Mouse (Mus musculus) ovary, postnatal 36 days (tissue): ENCODE measurements at regions not wholly inside any gene's neighbourhood (a gene's known extent, or its start where the extent isn't known, plus 50 kb on each side); places are given as distances from the start of the nearest gene placed in this dataset.
"Not testable (repeated sequence)": the region's sequence is repeated elsewhere in the genome, so short reads cannot be mapped to it uniquely, and the experiment has no call there.

Experiments
- DNase-seq: peaks from one replicate; pipeline ENCODE4 v3.0.0; 2022; ENCODE audit warnings: low spot score, mixed read lengths

- no peak for DNase-seq
Observed at GRCm38 (mm10) chr4:23567827-23568226, 928.4 kb upstream of the Mms22l start.

DNA sequence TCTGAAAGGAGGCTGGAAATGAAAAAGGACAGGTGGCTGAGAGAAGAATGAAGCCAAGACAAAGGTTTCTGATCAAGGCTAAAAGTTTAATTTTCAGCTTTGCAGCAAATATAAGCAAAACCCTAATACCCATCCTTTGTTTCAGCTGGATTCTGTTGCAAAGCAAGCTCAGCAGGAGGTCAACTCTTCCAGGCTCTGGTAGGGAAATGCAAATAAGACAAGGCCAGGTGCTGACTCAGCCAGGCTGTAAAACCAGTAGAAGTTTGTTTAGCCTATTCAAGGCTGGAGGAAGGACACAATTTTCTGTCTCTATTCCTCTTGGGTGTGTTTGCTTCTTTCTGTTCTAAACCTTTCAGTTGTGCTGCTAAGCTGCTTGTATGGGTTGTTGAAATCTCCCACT is 923.2 kb upstream of the Mms22l start:
- no peak for DNase-seq

- no peak for DNase-seq
Observed at GRCm38 (mm10) chr4:23587412-23587811, 908.8 kb upstream of the Mms22l start.

DNA sequence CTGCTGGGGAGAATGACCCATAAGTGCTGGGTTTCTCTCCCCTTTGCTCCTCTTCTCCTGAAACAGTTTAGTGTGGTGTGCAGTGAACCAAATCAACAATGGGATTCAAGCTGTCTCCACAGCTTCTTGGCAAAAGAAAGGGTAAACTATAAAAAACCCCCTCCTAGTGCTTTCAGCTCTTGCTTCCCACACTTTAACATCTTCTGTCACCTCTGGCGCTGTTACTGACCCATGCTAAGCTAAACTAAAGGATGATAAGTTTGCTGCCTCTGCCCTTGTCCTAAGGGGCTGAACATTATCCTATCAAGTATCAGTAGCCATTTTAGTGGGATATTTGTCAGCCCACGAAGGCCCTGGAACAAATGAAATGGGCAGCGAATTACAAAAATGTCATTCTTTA is 905.4 kb upstream of the Mms22l start:
- DNase-seq = no peak

- no peak for DNase-seq
Observed at GRCm38 (mm10) chr4:23591593-23591992, 904.7 kb upstream of the Mms22l start.

DNA sequence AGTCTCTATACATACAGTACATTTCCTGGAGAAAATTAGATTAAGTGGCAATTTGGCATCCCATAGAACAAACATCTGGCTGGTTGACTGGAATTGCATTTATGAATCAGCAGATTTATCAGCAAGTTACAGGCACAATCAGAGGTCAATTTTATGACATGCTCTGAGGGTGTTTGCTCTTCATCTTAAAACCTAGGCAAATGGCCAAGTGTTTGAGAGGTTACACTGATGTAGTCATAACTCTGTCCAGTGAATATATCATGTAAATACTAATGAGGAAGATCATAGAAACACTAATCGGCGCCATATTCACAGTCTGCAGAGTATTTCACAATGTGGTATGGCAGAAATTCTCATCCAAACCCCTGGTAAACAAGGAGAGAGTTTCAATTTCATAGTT is 896.2 kb upstream of the Mms22l start:
- DNase-seq = no peak

GRCm38 (mm10) chr4:23601426-23602293 is 894.6 kb upstream of the Mms22l start:
- no peak for DNase-seq

GRCm38 (mm10) chr4:23602294-23602932 is 893.8 kb upstream of the Mms22l start:
- no peak for DNase-seq

GRCm38 (mm10) chr4:23607348-23607747 is 888.9 kb upstream of the Mms22l start:
- no peak for DNase-seq

- no peak for DNase-seq
Observed at GRCm38 (mm10) chr4:23621208-23621607, 875.0 kb upstream of the Mms22l start.

DNA sequence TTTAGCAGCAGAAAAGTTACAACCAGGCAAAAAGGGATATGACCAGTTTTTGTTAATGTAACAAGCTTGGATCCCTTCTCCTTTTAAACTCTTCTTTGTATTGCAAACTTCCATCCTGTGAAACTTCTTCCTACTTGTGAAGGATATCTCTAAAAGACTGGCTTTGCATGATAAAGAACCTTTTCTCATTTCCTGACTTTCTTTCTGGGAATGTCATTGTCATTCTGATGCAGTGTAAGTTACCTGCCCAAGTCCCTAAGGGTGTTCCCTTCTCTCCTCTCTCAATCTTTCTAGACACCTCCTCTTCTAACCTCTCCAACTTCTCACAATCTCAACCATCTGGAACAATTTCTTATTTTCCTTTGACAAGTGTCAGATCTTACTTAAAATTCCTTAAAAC is 874.0 kb upstream of the Mms22l start:
- DNase-seq = no peak

DNA sequence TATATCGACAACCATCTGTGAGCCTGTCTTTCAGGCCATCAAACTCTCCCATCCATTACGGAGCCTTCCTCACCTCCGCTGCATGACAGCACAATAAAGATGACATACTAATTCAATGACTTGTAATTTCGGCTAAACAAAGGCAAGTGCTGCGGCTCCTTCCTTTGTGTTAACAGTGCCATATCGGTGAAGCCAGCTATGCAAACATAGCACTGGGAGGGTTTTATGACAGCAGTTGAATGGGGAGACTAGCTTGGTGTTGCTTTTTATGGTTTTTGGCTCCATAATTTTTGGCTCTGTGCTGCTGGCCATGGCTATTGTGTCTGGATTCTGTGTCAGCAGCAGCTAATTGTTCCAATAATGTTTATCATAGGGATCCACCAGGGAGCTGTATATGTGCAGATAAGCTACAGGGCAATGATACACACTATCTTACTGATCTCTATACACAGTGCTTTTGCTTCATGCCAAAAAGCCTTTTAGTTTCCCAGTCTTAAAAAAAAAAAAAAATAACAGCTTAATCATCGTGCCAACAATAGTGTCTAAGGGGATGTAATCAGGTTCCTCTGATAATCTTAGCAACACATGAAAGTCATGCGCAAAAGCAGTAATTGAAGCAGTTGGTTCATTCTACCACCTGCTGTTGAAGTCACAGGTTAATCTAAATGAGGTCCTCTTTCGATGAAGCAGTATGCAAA is 859.9 kb upstream of the Mms22l start:
- DNase-seq = no peak

DNA sequence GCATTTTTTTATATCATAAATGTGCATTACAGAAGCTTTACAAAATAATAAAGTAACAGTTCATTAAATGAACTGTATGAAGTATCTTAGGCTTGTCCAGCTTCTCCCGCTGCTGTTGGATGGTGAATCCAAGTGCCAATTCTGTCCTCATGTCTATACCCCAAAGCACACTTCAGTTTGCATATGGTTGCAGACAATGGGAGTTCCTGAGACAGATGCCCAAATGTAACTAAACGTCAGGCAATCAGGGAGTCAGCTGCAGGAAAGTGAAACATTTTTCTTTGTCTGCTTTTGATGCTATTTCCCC is 859.4 kb upstream of the Mms22l start:
- no peak for DNase-seq

GRCm38 (mm10) chr4:23656671-23657070 is 839.6 kb upstream of the Mms22l start:
- not testable (repeated sequence) for DNase-seq

GRCm38 (mm10) chr4:23668896-23669295 is 827.4 kb upstream of the Mms22l start:
- DNase-seq = no peak

DNA sequence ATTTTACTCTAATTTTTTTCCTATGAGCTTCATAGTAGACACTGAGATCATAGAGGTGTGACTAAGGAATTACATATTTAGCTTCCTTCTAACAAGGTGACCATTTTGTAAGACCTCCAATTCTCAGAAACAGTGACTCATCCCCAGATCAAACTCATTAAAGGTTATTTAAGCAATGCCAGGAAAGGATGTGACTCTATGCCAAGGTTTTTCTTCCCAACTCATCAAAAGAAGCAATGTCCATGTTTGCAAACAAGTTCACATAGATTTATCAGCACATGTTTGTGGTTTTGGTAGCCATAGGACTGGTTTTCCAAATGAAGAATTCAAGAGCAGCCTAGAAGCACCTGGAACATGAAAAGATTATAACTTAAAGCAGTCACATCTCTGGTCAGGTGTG is 792.6 kb upstream of the Mms22l start:
- DNase-seq = no peak

DNA sequence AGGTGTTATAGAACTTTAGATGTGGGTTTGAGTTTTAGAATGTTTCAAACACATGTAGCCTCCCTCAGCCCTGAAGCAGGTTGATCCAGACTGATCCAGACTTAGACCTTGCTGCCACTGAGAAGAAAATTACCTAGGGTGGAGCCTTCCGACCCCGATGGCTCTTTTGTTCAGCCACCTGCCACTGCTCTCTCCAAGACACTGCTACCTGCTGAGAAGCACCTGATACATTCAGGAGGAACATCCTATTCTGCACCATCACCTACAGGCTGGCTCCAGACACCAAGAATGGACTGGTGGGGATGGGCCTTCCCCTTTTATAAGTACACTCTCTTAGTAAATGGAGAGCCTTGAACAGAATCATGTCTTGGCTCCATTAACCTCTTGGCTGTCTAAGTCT is 785.5 kb upstream of the Mms22l start:
- DNase-seq = no peak

DNA sequence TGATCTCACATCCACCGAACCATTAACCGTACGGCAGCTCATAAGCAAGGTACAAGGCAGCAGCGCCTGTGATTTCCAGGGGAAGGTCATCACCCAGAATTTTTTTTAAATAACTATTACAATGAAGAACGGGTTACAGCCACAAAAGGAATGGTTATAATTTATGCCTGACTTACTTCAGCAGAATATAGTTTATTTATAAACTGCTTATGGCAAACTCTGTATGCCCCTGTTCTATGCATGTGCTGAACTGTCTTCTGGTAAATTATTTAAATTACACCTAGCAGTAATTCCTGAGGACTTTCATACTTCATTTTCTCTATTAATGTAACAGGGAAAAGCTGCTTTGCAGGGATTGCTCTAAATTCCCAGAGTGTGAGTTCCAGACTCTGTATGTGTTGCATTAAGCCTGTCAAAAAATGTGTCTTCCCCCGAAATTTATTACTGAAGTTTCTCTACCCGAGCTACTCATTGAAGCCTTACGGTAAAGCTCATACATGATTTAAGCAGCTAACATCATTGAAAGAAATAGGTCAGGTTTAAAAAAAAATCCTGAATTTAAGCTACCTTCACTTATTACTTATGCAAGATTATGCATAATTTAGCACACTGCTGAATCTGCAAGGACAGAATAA is 782.4 kb upstream of the Mms22l start:
- DNase-seq = no peak

GRCm38 (mm10) chr4:23727846-23728245 is 768.4 kb upstream of the Mms22l start:
- DNase-seq = no peak

GRCm38 (mm10) chr4:23732471-23732870 is 763.8 kb upstream of the Mms22l start:
- DNase-seq = no peak

GRCm38 (mm10) chr4:23744079-23744478 is 752.2 kb upstream of the Mms22l start:
- DNase-seq = no peak

GRCm38 (mm10) chr4:23758005-23758404 is 738.2 kb upstream of the Mms22l start:
- DNase-seq = no peak
